Mouse (Mus musculus): ENCODE measurements at regions not wholly inside any gene's neighbourhood (a gene's known extent, or its start where the extent isn't known, plus 50 kb on each side); places are given as distances from the start of the nearest gene placed in this dataset.

DNA sequence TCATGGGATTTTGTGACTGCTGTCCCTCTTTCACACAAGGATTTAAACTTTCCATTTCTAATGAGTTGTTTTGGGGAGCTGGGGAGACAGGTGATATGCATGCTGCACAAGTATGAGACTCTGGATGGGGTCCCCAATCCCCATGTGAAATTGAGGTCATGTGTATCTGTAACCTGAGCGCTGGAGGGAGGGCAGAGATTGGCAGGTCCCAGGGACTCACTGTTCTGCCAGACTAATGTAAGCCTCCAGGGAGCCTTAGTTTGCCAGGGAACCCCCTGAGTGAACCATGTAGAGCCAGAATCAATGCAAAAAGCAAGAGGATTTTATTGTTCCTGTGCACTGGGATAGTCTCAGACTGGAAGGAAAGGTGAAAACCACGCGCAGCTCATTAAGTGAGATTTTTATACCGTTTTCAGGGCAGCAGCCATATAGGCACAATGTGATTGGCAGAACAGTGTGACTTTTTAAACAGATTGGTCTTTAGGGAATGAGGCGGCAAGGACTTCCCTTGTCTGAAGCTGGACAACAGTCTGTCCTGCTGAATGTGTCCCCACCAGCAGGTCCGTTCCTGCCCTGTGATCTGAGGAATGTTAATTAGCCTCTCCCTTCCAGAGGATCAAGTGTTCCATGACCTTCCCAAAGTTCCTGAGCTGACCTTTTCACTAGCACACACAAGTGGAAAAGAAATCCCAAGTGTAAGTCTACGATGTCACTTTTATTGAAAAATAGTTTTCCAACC lies 59.9 kb upstream of the Oxgr1 start:
- no peak overlapping the region for H3K9ac ChIP-seq (ENCODE audit: low read depth, low read length)
- TF ChIP-seq POLR2A (IDR thresholded peaks at IDR 0.05; ENCODE audit: extremely low read depth, insufficient read depth, low read length) (no peak), CTCF (IDR thresholded peaks at IDR 0.05; ENCODE audit: low read depth, low read length) (no peak)
- H3K27ac ChIP-seq (replicated peaks; ENCODE audit: insufficient read depth, low read depth, low read length), result no peak overlapping the region
- no peaks in the 10 kb centered on the region for H3K36me3 ChIP-seq (ENCODE audit: control insufficient read depth, insufficient read depth, low read length)
- H3K79me2 ChIP-seq (ENCODE audit: control insufficient read depth, insufficient read depth, low read length), result no peaks in the 10 kb centered on the region
- no peak overlapping the region for H3K4me3 ChIP-seq (ENCODE audit: insufficient read depth, low read depth, low read length)
- 88% methylated on average over 7 of the region's 7 CpGs for WGBS
- no peaks in the 10 kb centered on the region for H3K27me3 ChIP-seq (ENCODE audit: control insufficient read depth, insufficient read depth, low read length)
- no peak for DNase-seq (ENCODE audit: extremely low read depth, low read depth, low spot score)
- H3K4me1 ChIP-seq (ENCODE audit: control insufficient read depth, insufficient read depth, low read length), result no peaks in the 10 kb centered on the region

DNA sequence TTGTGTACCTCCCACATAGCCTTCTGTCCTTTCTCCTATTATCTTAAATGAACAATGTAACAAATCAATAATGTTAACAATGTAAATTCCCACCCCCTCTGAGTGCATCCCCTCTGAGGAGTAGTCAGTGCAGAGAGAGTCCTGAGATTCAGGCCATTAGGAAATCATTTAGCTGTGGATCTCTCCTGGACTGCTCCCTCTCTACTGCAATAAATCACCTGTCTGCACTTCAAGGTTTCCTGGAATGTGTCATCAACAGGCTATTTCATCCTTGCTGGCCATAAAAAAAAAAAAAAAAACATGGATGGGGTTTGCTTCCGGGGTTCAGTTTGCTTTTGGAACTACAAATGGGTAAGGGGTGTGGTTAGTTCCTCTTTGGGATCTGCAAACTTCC lies 60.5 kb upstream of the Oxgr1 start:
- no peaks in the 10 kb centered on the region for H3K36me3 ChIP-seq (ENCODE audit: control insufficient read depth, insufficient read depth, low read length)
- WGBS, result 62% methylated on average over 1 of the region's 1 CpGs
- no peak for DNase-seq (ENCODE audit: extremely low read depth, low read depth, low spot score)
- no peak overlapping the region for H3K4me3 ChIP-seq (ENCODE audit: insufficient read depth, low read depth, low read length)
- no peaks in the 10 kb centered on the region for H3K27me3 ChIP-seq (ENCODE audit: control insufficient read depth, insufficient read depth, low read length)
- no peak overlapping the region for H3K9ac ChIP-seq (ENCODE audit: low read depth, low read length)
- TF ChIP-seq POLR2A (IDR thresholded peaks at IDR 0.05; ENCODE audit: extremely low read depth, insufficient read depth, low read length) (no peak), CTCF (IDR thresholded peaks at IDR 0.05; ENCODE audit: low read depth, low read length) (no peak)
- no peaks in the 10 kb centered on the region for H3K4me1 ChIP-seq (ENCODE audit: control insufficient read depth, insufficient read depth, low read length)
- no peak overlapping the region for H3K27ac ChIP-seq (replicated peaks; ENCODE audit: insufficient read depth, low read depth, low read length)
- H3K79me2 ChIP-seq (ENCODE audit: control insufficient read depth, insufficient read depth, low read length), result no peaks in the 10 kb centered on the region

DNA sequence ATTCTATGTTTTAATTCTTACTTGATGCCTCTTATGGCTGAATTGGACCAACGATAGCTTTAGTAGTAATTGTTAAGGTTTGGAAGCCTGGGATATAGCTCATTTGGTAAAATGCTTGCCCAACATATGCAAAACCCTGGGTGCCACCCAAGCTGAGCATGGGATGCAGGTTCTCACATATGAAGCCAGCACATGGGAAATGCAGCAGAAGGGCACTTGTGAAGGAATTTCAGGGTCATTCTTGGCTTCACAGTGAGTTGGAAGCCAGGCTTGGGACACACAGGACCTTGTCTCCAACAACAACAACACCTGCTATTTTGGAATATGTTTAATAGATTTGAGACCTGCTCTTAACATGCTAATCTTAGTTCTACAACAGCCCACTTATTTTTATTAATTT lies 67.6 kb upstream of the Oxgr1 start:
- H3K9ac ChIP-seq (ENCODE audit: low read depth, low read length), result no peak overlapping the region
- no peak overlapping the region for H3K4me3 ChIP-seq (ENCODE audit: insufficient read depth, low read depth, low read length)
- no peaks in the 10 kb centered on the region for H3K79me2 ChIP-seq (ENCODE audit: control insufficient read depth, insufficient read depth, low read length)
- no peaks in the 10 kb centered on the region for H3K27me3 ChIP-seq (ENCODE audit: control insufficient read depth, insufficient read depth, low read length)
- 94% methylated on average over 1 of the region's 1 CpGs for WGBS
- no peaks in the 10 kb centered on the region for H3K36me3 ChIP-seq (ENCODE audit: control insufficient read depth, insufficient read depth, low read length)
- TF ChIP-seq POLR2A (IDR thresholded peaks at IDR 0.05; ENCODE audit: extremely low read depth, insufficient read depth, low read length) (no peak), CTCF (IDR thresholded peaks at IDR 0.05; ENCODE audit: low read depth, low read length) (no peak)
- DNase-seq (ENCODE audit: extremely low read depth, low read depth, low spot score), result no peak
- no peaks in the 10 kb centered on the region for H3K4me1 ChIP-seq (ENCODE audit: control insufficient read depth, insufficient read depth, low read length)
- H3K27ac ChIP-seq (replicated peaks; ENCODE audit: insufficient read depth, low read depth, low read length), result no peak overlapping the region

DNA sequence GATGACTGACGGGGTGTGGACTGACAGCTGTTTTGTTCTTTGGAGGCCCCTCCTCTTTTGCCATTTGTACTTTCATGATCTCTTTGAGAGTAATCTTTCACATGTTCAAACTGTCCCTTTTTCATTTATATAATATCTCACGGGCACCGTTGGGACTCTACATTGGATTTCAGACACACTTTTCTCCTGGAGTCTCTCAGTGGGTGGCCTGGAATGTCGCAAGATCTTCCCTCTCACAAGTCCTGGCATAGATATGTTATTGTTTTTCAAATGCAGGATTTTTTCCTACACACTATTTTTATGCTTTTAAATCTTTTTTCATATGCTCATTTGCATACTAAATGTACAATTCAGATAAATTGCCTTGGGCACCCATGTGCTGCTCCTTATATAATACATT lies 71.1 kb upstream of the Oxgr1 start:
- Histone ChIP-seq H3K27me3 (ENCODE audit: control insufficient read depth, insufficient read depth, low read length) (no peaks in the 10 kb centered on the region), H3K4me1 (ENCODE audit: control insufficient read depth, insufficient read depth, low read length) (no peaks in the 10 kb centered on the region), H3K79me2 (ENCODE audit: control insufficient read depth, insufficient read depth, low read length) (no peaks in the 10 kb centered on the region), H3K27ac (replicated peaks; ENCODE audit: insufficient read depth, low read depth, low read length) (no peak overlapping the region), H3K4me3 (ENCODE audit: insufficient read depth, low read depth, low read length) (no peak overlapping the region), H3K36me3 (ENCODE audit: control insufficient read depth, insufficient read depth, low read length) (no peaks in the 10 kb centered on the region), H3K9ac (ENCODE audit: low read depth, low read length) (no peak overlapping the region)
- TF ChIP-seq POLR2A (IDR thresholded peaks at IDR 0.05; ENCODE audit: extremely low read depth, insufficient read depth, low read length) (no peak), CTCF (IDR thresholded peaks at IDR 0.05; ENCODE audit: low read depth, low read length) (no peak)
- WGBS, result 86% methylated on average over 4 of the region's 4 CpGs
- no peak for DNase-seq (ENCODE audit: extremely low read depth, low read depth, low spot score)

DNA sequence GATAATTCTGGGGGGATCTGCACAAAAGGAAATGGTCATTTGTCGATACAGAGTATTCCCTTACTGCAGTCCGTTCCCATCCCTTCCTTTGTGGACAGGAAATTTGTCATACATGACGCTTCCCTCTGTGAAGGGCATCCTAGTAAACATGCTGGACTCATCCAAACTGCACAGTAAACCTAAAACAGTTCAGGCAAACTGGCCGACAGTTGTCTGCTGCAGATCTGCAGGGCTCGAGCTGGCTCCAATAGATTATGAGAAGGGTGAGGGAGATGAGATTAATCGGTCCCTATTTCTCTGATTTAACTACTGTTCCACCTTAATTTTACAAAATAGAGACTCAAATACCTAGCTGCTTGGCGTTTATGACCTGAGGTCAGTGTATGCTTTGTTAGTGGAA lies 76.3 kb upstream of the Oxgr1 start:
- Histone ChIP-seq H3K27me3 (ENCODE audit: control insufficient read depth, insufficient read depth, low read length) (no peaks in the 10 kb centered on the region), H3K79me2 (ENCODE audit: control insufficient read depth, insufficient read depth, low read length) (no peaks in the 10 kb centered on the region), H3K9ac (ENCODE audit: low read depth, low read length) (no peak overlapping the region), H3K4me3 (ENCODE audit: insufficient read depth, low read depth, low read length) (no peak overlapping the region), H3K4me1 (ENCODE audit: control insufficient read depth, insufficient read depth, low read length) (no peaks in the 10 kb centered on the region), H3K27ac (replicated peaks; ENCODE audit: insufficient read depth, low read depth, low read length) (no peak overlapping the region), H3K36me3 (ENCODE audit: control insufficient read depth, insufficient read depth, low read length) (no peaks in the 10 kb centered on the region)
- WGBS, result 91% methylated on average over 7 of the region's 7 CpGs
- no peak for TF ChIP-seq POLR2A (IDR thresholded peaks at IDR 0.05; ENCODE audit: extremely low read depth, insufficient read depth, low read length)
- no peak for TF ChIP-seq CTCF (IDR thresholded peaks at IDR 0.05; ENCODE audit: low read depth, low read length)
- DNase-seq (ENCODE audit: extremely low read depth, low read depth, low spot score), result no peak

DNA sequence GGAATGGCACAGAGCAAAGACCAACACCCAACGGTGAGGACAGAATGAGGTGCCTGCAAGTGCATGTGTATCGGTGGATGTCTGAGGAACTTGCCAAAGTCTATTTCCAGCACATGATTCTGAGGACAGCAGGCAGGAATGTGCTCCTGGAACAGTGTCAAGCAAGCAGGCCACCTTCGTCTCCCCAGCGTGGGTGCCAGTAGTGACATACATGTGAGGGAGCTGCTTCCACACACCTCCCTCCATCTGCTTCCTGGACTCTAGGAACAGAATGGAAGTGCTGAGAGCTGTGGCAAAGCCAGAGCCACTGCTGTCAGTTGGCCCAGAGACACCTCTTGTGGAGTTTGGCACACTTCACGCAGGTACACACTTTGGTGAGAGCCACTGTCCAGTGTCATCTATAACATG lies 76.9 kb upstream of the Oxgr1 start:
- H3K27ac ChIP-seq (replicated peaks; ENCODE audit: insufficient read depth, low read depth, low read length), result no peak overlapping the region
- H3K27me3 ChIP-seq (ENCODE audit: control insufficient read depth, insufficient read depth, low read length), result no peaks in the 10 kb centered on the region
- H3K4me3 ChIP-seq (ENCODE audit: insufficient read depth, low read depth, low read length), result no peak overlapping the region
- no peaks in the 10 kb centered on the region for H3K4me1 ChIP-seq (ENCODE audit: control insufficient read depth, insufficient read depth, low read length)
- no peak overlapping the region for H3K9ac ChIP-seq (ENCODE audit: low read depth, low read length)
- no peak for TF ChIP-seq POLR2A (IDR thresholded peaks at IDR 0.05; ENCODE audit: extremely low read depth, insufficient read depth, low read length)
- no peak for TF ChIP-seq CTCF (IDR thresholded peaks at IDR 0.05; ENCODE audit: low read depth, low read length)
- WGBS, result 89% methylated on average over 5 of the region's 5 CpGs
- no peaks in the 10 kb centered on the region for H3K79me2 ChIP-seq (ENCODE audit: control insufficient read depth, insufficient read depth, low read length)
- no peaks in the 10 kb centered on the region for H3K36me3 ChIP-seq (ENCODE audit: control insufficient read depth, insufficient read depth, low read length)
- DNase-seq (ENCODE audit: extremely low read depth, low read depth, low spot score), result peak; percentile 16

Data from liver, adult 2 months (tissue).